Mouse (Mus musculus) brain, adult 10 weeks (tissue): ENCODE measurements around the gene Sec14l5. TPM values are rescaled to one million over a fixed set of nuclear protein-coding genes. Genes with fewer than 3 reads are reported as not detected.

Experiments
- polyA plus RNA-seq: library from polyadenylated mRNA; stranded (reverse); fragments of 350-450 nt; fragmentation: Illumina TruSeq; extraction: RNeasy Lipid Tissue Mini Kit (QIAGEN cat#74804); gene quantifications from one replicate; pipeline ENCODE4 v1.2.3, GENCODE M21; 2015; ENCODE audit warnings: low read depth, low replicate concordance

Sec14l5 gene
- polyA plus RNA-seq, result 11.1 TPM

GRCm38 (mm10) chr16:5147037-5147385 lies at the start of gene Sec14l5:
Gene Sec14l5, plus strand, starts transcription at chr16:5147109.

GRCm38 (mm10) chr16:5132401-5132801 lies 14.5 kb upstream of the Sec14l5 start, which contains the start of gene Ppl:
Gene Ppl, minus strand, starts transcription at chr16:5132421.

GRCm38 (mm10) chr16:5203668-5204433 lies 56.9 kb downstream of the Sec14l5 start, which contains the start of gene Nagpa:
Gene Nagpa, minus strand, starts transcription at chr16:5204012.

GRCm38 (mm10) chr16:5222140-5222539 lies 75.2 kb downstream of the Sec14l5 start, which contains the start of gene AU021092:
Gene AU021092, minus strand, starts transcription at chr16:5222299.

GRCm38 (mm10) chr16:5233418-5234313 lies 86.8 kb downstream of the Sec14l5 start, which contains the start of gene Alg1:
Gene Alg1, plus strand, starts transcription at chr16:5233621.

Other genes starting within 250 kb of the Sec14l5 start
- gene Nudt16l1, start 208.3 kb upstream of the Sec14l5 start, polyA plus RNA-seq, result 68.0 TPM
- 43.4 TPM for gene Anks3, start 182.9 kb upstream of the Sec14l5 start, polyA plus RNA-seq
- gene Sept12, start 149.3 kb upstream of the Sec14l5 start, polyA plus RNA-seq, result not detected
- gene Smim22, start 139.8 kb upstream of the Sec14l5 start, polyA plus RNA-seq, result not detected
- gene Rogdi, start 133.6 kb upstream of the Sec14l5 start, polyA plus RNA-seq, result 230 TPM
- gene Glyr1, start 97.2 kb upstream of the Sec14l5 start, polyA plus RNA-seq, result 168 TPM
- 24.7 TPM for gene Ubn1, start 97.1 kb upstream of the Sec14l5 start, polyA plus RNA-seq
- gene Ppl, start 14.7 kb upstream of the Sec14l5 start, polyA plus RNA-seq, result 0.31 TPM
- gene Nagpa, start 56.9 kb downstream of the Sec14l5 start, polyA plus RNA-seq, result 9.0 TPM
- 6.1 TPM for gene AU021092, start 75.2 kb downstream of the Sec14l5 start, polyA plus RNA-seq
- gene Alg1, start 86.5 kb downstream of the Sec14l5 start, polyA plus RNA-seq, result 34.9 TPM
- gene Eef2kmt, start 108.9 kb downstream of the Sec14l5 start, polyA plus RNA-seq, result 7.3 TPM